Comparison of ENCODE assay signal across 9 mouse cellular contexts in genomic region chr15:85480630-85481029, GRCm38 (mm10). TPM values are rescaled to one million over a fixed set of nuclear protein-coding genes. Genes with fewer than 3 reads are reported as not detected.
DNase-seq lines count a peak whose midpoint lies in the region; ATAC-seq and TF ChIP-seq lines count a peak whose summit lies in the region.
"Had no signal": no experiment of that assay in that cellular context is flagged by ENCODE, and none has a peak within 500 bp of the region (broad histone marks: within the 10 kb centered on the region; RNA-seq: fewer than 3 reads in every experiment).

No protein-coding gene starts in this region.

- H3K36me3 ChIP-seq in kidney, adult 2 months (ENCODE audit: control insufficient read depth, insufficient read depth, low read length): no peaks in the 10 kb centered on the region
- no peaks in the 10 kb centered on the region for H3K36me3 ChIP-seq in forebrain, embryonic 14.5 days (ENCODE audit: control insufficient read depth, insufficient read depth, low read length)
- H3K36me3 ChIP-seq in lung, embryonic 14.5 days (ENCODE audit: insufficient read depth): no peaks in the 10 kb centered on the region

- peak; percentile 58 for TF ChIP-seq CTCF in kidney, adult 2 months (conservative IDR thresholded peaks at IDR 0.05; ENCODE audit: insufficient read depth, insufficient read length, low read depth, low read length)
- peak; percentile 40; the same call in 1 of the 2 replicates for TF ChIP-seq CTCF in bone marrow, adult 2 months (IDR thresholded peaks at IDR 0.05; ENCODE audit: control insufficient read depth, insufficient read depth, low read length)
- TF ChIP-seq CTCF in lung, embryonic 14.5 days (IDR thresholded peaks at IDR 0.05; ENCODE audit: low read depth): peak; percentile 61

- peak; percentile 58; the same call in 1 of the 2 replicates for ATAC-seq in forebrain, embryonic 14.5 days
- peak; percentile 54 for ATAC-seq in lung, embryonic 14.5 days (ENCODE audit: insufficient read depth)

- no peak overlapping the region for H3K27ac ChIP-seq in kidney, adult 2 months (ENCODE audit: insufficient read depth, low read depth, low read length)
- H3K27ac ChIP-seq in bone marrow, adult 2 months (ENCODE audit: control insufficient read depth, insufficient read depth, low read depth, low read length, poor library complexity): no peak overlapping the region
- no peak overlapping the region; the same call in 1 of the 2 replicates for H3K27ac ChIP-seq in forebrain, embryonic 14.5 days (ENCODE audit: low read depth, low read length)
- no peak overlapping the region for H3K27ac ChIP-seq in lung, embryonic 14.5 days (ENCODE audit: low read depth)

- H3K27me3 ChIP-seq in kidney, adult 2 months (replicated peaks; ENCODE audit: control insufficient read depth, insufficient read depth, low read length): no peaks in the 10 kb centered on the region
- no peaks in the 10 kb centered on the region for H3K27me3 ChIP-seq in forebrain, embryonic 14.5 days (replicated peaks; ENCODE audit: control insufficient read depth, insufficient read depth, low read length)
- H3K27me3 ChIP-seq in lung, embryonic 14.5 days (ENCODE audit: insufficient read depth, low read length): no peaks in the 10 kb centered on the region

- WGBS in kidney, adult 2 months: 36% methylated on average over 3 of the region's 3 CpGs
- whole genome bisulfite sequencing in bone marrow, adult 2 months: 70% methylated on average over 3 of the region's 3 CpGs
- WGBS in forebrain, embryonic 14.5 days: 34% methylated on average over 3 of the region's 3 CpGs
- 23% methylated on average over 3 of the region's 3 CpGs for WGBS in lung, embryonic 14.5 days

- no peak for TF ChIP-seq POLR2A in kidney, adult 2 months (IDR thresholded peaks at IDR 0.05; ENCODE audit: low read depth, low read length)
- TF ChIP-seq POLR2A in bone marrow, adult 2 months (IDR thresholded peaks at IDR 0.05; ENCODE audit: borderline replicate concordance, control insufficient read depth, low read depth, low read length): no peak

- no peak overlapping the region for H3K4me3 ChIP-seq in kidney, adult 2 months (ENCODE audit: insufficient read depth, low read depth, low read length)
- H3K4me3 ChIP-seq in bone marrow, adult 2 months (replicated peaks; ENCODE audit: control insufficient read depth, low read depth, low read length): no peak overlapping the region
- H3K4me3 ChIP-seq in forebrain, embryonic 14.5 days (ENCODE audit: low read depth, low read length): no peak overlapping the region
- H3K4me3 ChIP-seq in lung, embryonic 14.5 days (ENCODE audit: low read depth, low read length): no peak overlapping the region

- H3K4me1 ChIP-seq in kidney, adult 2 months (ENCODE audit: control insufficient read depth, insufficient read depth, low read length): no peaks in the 10 kb centered on the region
- no peaks in the 10 kb centered on the region for H3K4me1 ChIP-seq in bone marrow, adult 2 months (ENCODE audit: control insufficient read depth, insufficient read depth, low read length)
- H3K4me1 ChIP-seq in forebrain, embryonic 14.5 days (ENCODE audit: control insufficient read depth, insufficient read depth, low read length): peaks cover 8% of the 10 kb centered on the region; the same call in 1 of the 2 replicates
- no peaks in the 10 kb centered on the region for H3K4me1 ChIP-seq in lung, embryonic 14.5 days (ENCODE audit: insufficient read depth)

- H3K9ac ChIP-seq in forebrain, embryonic 14.5 days (ENCODE audit: low read length): no peak overlapping the region
- H3K9ac ChIP-seq in lung, embryonic 14.5 days: no peak overlapping the region

- H3K9me3 ChIP-seq in forebrain, embryonic 14.5 days (replicated peaks; ENCODE audit: control insufficient read depth, low read length): no peaks in the 10 kb centered on the region
- H3K9me3 ChIP-seq in lung, embryonic 14.5 days (ENCODE audit: low read depth, low read length): no peaks in the 10 kb centered on the region

- H3K4me2 ChIP-seq in forebrain, embryonic 14.5 days (ENCODE audit: low read length): no peak overlapping the region
- H3K4me2 ChIP-seq in lung, embryonic 14.5 days: no peak overlapping the region

- DNase-seq in kidney, adult 2 months: peak; percentile 21
- no peak for DNase-seq in kidney, adult 11 months
- peak; percentile 45 for DNase-seq in forebrain, embryonic 14.5 days (ENCODE audit: low spot score)
- peak; percentile 52 for DNase-seq in lung, embryonic 14.5 days
- peak; percentile 30 for DNase-seq in thymus, postnatal 25 days
- DNase-seq in left cerebral cortex, adult 18-20 months (ENCODE audit: low spot score in 2 of 2): no peak
- no peak for DNase-seq in adrenal gland, adult 8-10 months

RNA-seq across cellular contexts. Expression of gene 7530416G11Rik, which starts 22.4 kb away (rescaled TPM):
- not detected in 2 replicates for polyA plus RNA-seq in kidney, adult 2 months (2012; rRNA removed)
- not detected in 2 replicates for polyA plus RNA-seq in bone marrow, adult 2 months (2011; ENCODE audit: insufficient read depth, insufficient read length, low replicate concordance, missing spikeins)
- polyA plus RNA-seq in forebrain, embryonic 14.5 days (2014; fragmentation: Nextera tagmentation; extraction: Ambion mirVana): not detected in 2 replicates
- polyA plus RNA-seq in lung, embryonic 14.5 days (2014; fragmentation: Nextera tagmentation; extraction: Ambion mirVana): not detected in 2 replicates
- not detected for total RNA-seq in left cerebral cortex, adult 18-20 months (2021)
- not detected for total RNA-seq in adrenal gland, adult 8-10 months (2022)
- polyA plus RNA-seq: limb, embryonic 14.5 days had no signal

Comparison
In these comparisons a context has a peak if more than half of its experiments do, and no peak if none do; other contexts are left out.
1. DNase-seq: peak in kidney, adult 2 months (single experiment), forebrain, embryonic 14.5 days (single experiment), lung, embryonic 14.5 days (single experiment) and thymus, postnatal 25 days (single experiment); none in kidney, adult 11 months (single experiment), left cerebral cortex, adult 18-20 months (0 of 2) and adrenal gland, adult 8-10 months (single experiment).
2. Peak in every context shown above with its lines, with median percentiles within 50 percentile points of each other: CTCF ChIP-seq.